22 mouse cellular contexts compared by ENCODE assay signal in the genomic region with DNA sequence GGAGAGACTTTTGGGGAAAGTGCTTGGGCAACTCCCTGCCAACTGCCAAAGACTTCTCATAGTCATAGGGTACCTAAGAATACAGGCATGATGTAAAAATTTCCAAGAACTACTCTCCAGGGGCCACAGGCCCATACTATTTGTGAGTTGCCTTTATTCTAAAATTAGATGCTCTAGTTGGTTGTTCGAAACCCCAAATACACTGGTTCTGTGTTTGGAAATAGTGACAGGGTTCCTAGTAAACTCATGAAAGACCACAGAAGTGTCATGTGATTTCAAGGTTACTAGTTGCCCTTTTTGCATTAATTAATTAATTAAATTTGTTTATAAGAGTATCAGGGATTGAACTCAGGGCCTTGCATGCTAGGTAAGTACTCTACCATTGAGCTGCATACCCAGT.
A peak's percentile ranks its signal among the peaks of the same experiment; 100 is the strongest.
DNase-seq lines count a peak whose midpoint lies in the region; ATAC-seq and TF ChIP-seq lines count a peak whose summit lies in the region.
"Had no signal": no experiment of that assay in that cellular context is flagged by ENCODE, and none has a peak within 500 bp of the region (broad histone marks: within the 10 kb centered on the region; RNA-seq: fewer than 3 reads in every experiment).

No protein-coding gene starts in this region.

- H3K79me2 ChIP-seq in CH12.LX (replicated peaks; ENCODE audit: control insufficient read depth, extremely low read depth, insufficient read depth, poor library complexity, severe bottlenecking): no peaks in the 10 kb centered on the region

- no peaks in the 10 kb centered on the region for H3K9me3 ChIP-seq in CH12.LX (replicated peaks; ENCODE audit: low read length)
- H3K9me3 ChIP-seq in heart, embryonic 11.5 days (replicated peaks; ENCODE audit: control insufficient read depth, low read length): no peaks in the 10 kb centered on the region
- H3K9me3 ChIP-seq in forebrain, embryonic 10.5 days: no peaks in the 10 kb centered on the region
- H3K9me3 ChIP-seq: G1E had no signal

- H3K27ac ChIP-seq in CH12.LX (ENCODE audit: insufficient read depth, low read depth): peak overlapping the region; percentile 84; the same call in 1 of the 2 replicates
- H3K27ac ChIP-seq in heart, embryonic 11.5 days (ENCODE audit: low read depth, low read length): no peak overlapping the region
- H3K27ac ChIP-seq in forebrain, embryonic 10.5 days: no peak overlapping the region

- no peaks in the 10 kb centered on the region for H3K27me3 ChIP-seq in CH12.LX (replicated peaks)
- H3K27me3 ChIP-seq in splenic B cell, adult 2 months (ENCODE audit: control insufficient read depth, insufficient read depth, low read length, poor library complexity, severe bottlenecking): no peaks in the 10 kb centered on the region
- no peaks in the 10 kb centered on the region for H3K27me3 ChIP-seq in heart, embryonic 11.5 days (ENCODE audit: control insufficient read depth, insufficient read depth, low read length)
- H3K27me3 ChIP-seq in forebrain, embryonic 10.5 days (ENCODE audit: poor library complexity, severe bottlenecking): no peaks in the 10 kb centered on the region
- H3K27me3 ChIP-seq: Patski had no signal

- peak overlapping the region; percentile 42; the same call in 1 of the 2 replicates for H3K4me2 ChIP-seq in CH12.LX (ENCODE audit: insufficient read depth, low read depth, poor library complexity, severe bottlenecking)
- no peak overlapping the region for H3K4me2 ChIP-seq in heart, embryonic 11.5 days

- dilution Hi-C loops in CH12.LX (cut with MboI; ENCODE audit: extremely low pct_ligation_motif_present, extremely low pct_unique_long_range_greater_than_20kb, low sequenced_read_pairs): no loop called here

- ATAC-seq in heart, embryonic 11.5 days (replicated peaks; ENCODE audit: insufficient number of reproducible peaks, low FRiP score, low TSS enrichment): no peak
- ATAC-seq: activated CD4-positive, CD25-positive, alpha-beta regulatory T cell, adult 4 months; CD4-positive, CD25-positive, alpha-beta regulatory T cell, adult 4 months; Patski had no signal

- no peak for TF ChIP-seq POLR2A in CH12.LX (IDR thresholded peaks at IDR 0.05; ENCODE audit: low read depth, low read length)

- H3K4me3 ChIP-seq in CH12.LX (replicated peaks in 1 of 3; ENCODE audit: low read depth in 2 of 3, low read length in 2 of 3, poor library complexity in 1 of 3): no peak overlapping the region
- no peak overlapping the region for H3K4me3 ChIP-seq in heart, embryonic 11.5 days (ENCODE audit: low read depth, low read length)
- H3K4me3 ChIP-seq in forebrain, embryonic 10.5 days: no peak overlapping the region

- peak; percentile 97 for TF ChIP-seq EP300 in CH12.LX (IDR thresholded peaks at IDR 0.05; ENCODE audit: low read length)

- DNase-seq in 416B (ENCODE audit: low read depth) (peak; percentile 24), CH12.LX (ENCODE audit: extremely low read depth) (peak; percentile 86)
- DNase-seq in splenic B cell, adult 2 months (ENCODE audit: low read depth, low spot score): peak; percentile 12
- no peak for DNase-seq in forebrain, embryonic 10.5 days (ENCODE audit: extremely low spot score, low spot score)
- no peak for DNase-seq in adrenal gland, postnatal 10 days
- DNase-seq: adrenal gland, adult 2 months; adrenal gland, adult 8-10 months; adrenal gland, postnatal 14 days; adrenal gland, postnatal 25 days; adrenal gland, postnatal 36 days; B cell, adult 2 months; cerebellum, adult 11 months; cerebellum, adult 11-12 months; cerebellum, adult 18-20 months; cerebellum, adult 2 months; cerebellum, adult 8-10 months; cerebellum, adult 9-10 months had no signal

- H3K36me3 ChIP-seq in CH12.LX (replicated peaks in 1 of 2; ENCODE audit: control insufficient read depth in 1 of 2, insufficient read depth in 1 of 2, low read length in 1 of 2): no peaks in the 10 kb centered on the region
- no peaks in the 10 kb centered on the region for H3K36me3 ChIP-seq in splenic B cell, adult 2 months (ENCODE audit: control insufficient read depth, insufficient read depth, low read length, poor library complexity, severe bottlenecking)
- H3K36me3 ChIP-seq in heart, embryonic 11.5 days (ENCODE audit: control insufficient read depth, insufficient read depth, low read length): no peaks in the 10 kb centered on the region
- no peaks in the 10 kb centered on the region for H3K36me3 ChIP-seq in forebrain, embryonic 10.5 days (replicated peaks)
- H3K36me3 ChIP-seq: G1E had no signal

- TF ChIP-seq CTCF in CH12.LX (conservative IDR thresholded peaks at IDR 0.05 in 1 of 2, IDR thresholded peaks at IDR 0.05 in 1 of 2; ENCODE audit: low read depth in 2 of 2, low read length in 2 of 2): no peak

- H3K4me1 ChIP-seq in CH12.LX (ENCODE audit: control insufficient read depth in 1 of 2, insufficient read depth in 2 of 2): peaks cover 36 to 78% of the 10 kb centered on the region in 2 experiments
- H3K4me1 ChIP-seq in heart, embryonic 11.5 days (ENCODE audit: control insufficient read depth, insufficient read depth, low read length): no peaks in the 10 kb centered on the region
- H3K4me1 ChIP-seq in forebrain, embryonic 10.5 days: no peaks in the 10 kb centered on the region

- 0 out of 2 replicates have a peak overlapping the region, but pooled peaks have one; percentile 10 for H3K9ac ChIP-seq in CH12.LX (ENCODE audit: insufficient read depth, low read depth)
- H3K9ac ChIP-seq in heart, embryonic 11.5 days (ENCODE audit: low read depth, low read length): no peak overlapping the region

- in situ Hi-C loops in CH12.LX (cut with MboI; ENCODE audit: low pct_ligation_motif_present, low pct_unique_long_range_greater_than_20kb, low sequenced_read_pairs): loop anchor here (5.0 kb wide), 1 partner anchor 72 kb away; no protein-coding TSS in a partner anchor

- WGBS in heart, embryonic 11.5 days (ENCODE audit: insufficient replicate concordance): 83% methylated on average over 1 of the region's 1 CpGs
- WGBS in forebrain, embryonic 10.5 days: 93% methylated on average over 1 of the region's 1 CpGs

- peak; percentile 9 for TF ChIP-seq RAD21 in CH12.LX (IDR thresholded peaks at IDR 0.05; ENCODE audit: low read depth, low read length)

TF ChIP-seq in CH12.LX, 34 proteins besides CTCF, POLR2A, EP300 and RAD21:
- peak; percentile 93 for TF ChIP-seq IRF4 (IDR thresholded peaks at IDR 0.05; ENCODE audit: low read depth, low read length)
- TF ChIP-seq BHLHE40 (IDR thresholded peaks at IDR 0.05; ENCODE audit: low read depth, low read length): peak; percentile 92
- TF ChIP-seq RCOR1 (conservative IDR thresholded peaks at IDR 0.05; ENCODE audit: low read depth, low read length): peak; percentile 87
- peak; percentile 100 for TF ChIP-seq MEF2A (IDR thresholded peaks at IDR 0.05; ENCODE audit: borderline replicate concordance, low read depth, low read length)
- TF ChIP-seq TBP (conservative IDR thresholded peaks at IDR 0.05; ENCODE audit: low read depth, low read length): 0 out of 2 replicates have a peak, but pooled peaks have one; percentile 33
- no peak for TF ChIP-seq POLR2AphosphoS2 (IDR thresholded peaks at IDR 0.05; ENCODE audit: low read depth, low read length)
- TF ChIP-seq MAFK (IDR thresholded peaks at IDR 0.05; ENCODE audit: insufficient replicate concordance, low read length): peak; percentile 82
- peak; percentile 76; the same call in 1 of the 2 replicates for TF ChIP-seq MYC (IDR thresholded peaks at IDR 0.05; ENCODE audit: low read depth, low read length)
- TF ChIP-seq CHD2 (IDR thresholded peaks at IDR 0.05; ENCODE audit: low read length): peak; percentile 80
- TF ChIP-seq SIN3A (IDR thresholded peaks at IDR 0.05; ENCODE audit: low read length): peak; percentile 83
- no peak for TF ChIP-seq ZMIZ1 (IDR thresholded peaks at IDR 0.05; ENCODE audit: low read depth, low read length)
- TF ChIP-seq USF2 (conservative IDR thresholded peaks at IDR 0.05; ENCODE audit: low read depth, low read length): peak; percentile 47; the same call in 1 of the 2 replicates
- TF ChIP-seq CHD1 (IDR thresholded peaks at IDR 0.05; ENCODE audit: low read depth, low read length): 0 out of 2 replicates have a peak, but pooled peaks have one; percentile 32
- peak; percentile 33; the same call in 1 of the 2 replicates for TF ChIP-seq MAZ (IDR thresholded peaks at IDR 0.05; ENCODE audit: low read depth, low read length)
- TF ChIP-seq ETS1 (conservative IDR thresholded peaks at IDR 0.05; ENCODE audit: low read depth, low read length): peak; percentile 98
- 0 out of 2 replicates have a peak, but pooled peaks have one; percentile 41 for TF ChIP-seq KAT2A (IDR thresholded peaks at IDR 0.05; ENCODE audit: insufficient replicate concordance, low read length)
- 0 out of 2 replicates have a peak, but pooled peaks have one; percentile 5 for TF ChIP-seq ELF1 (IDR thresholded peaks at IDR 0.05; ENCODE audit: low read depth, low read length)
- TF ChIP-seq ZC3H11A (IDR thresholded peaks at IDR 0.05; ENCODE audit: low read depth, low read length): no peak
- peak; percentile 98 for TF ChIP-seq JUND (conservative IDR thresholded peaks at IDR 0.05; ENCODE audit: low read depth, low read length)
- TF ChIP-seq MXI1 (IDR thresholded peaks at IDR 0.05; ENCODE audit: low read depth, low read length): no peak
- peak; percentile 63 for TF ChIP-seq USF1 (IDR thresholded peaks at IDR 0.05; ENCODE audit: low read depth, low read length)
- TF ChIP-seq E2F4 (IDR thresholded peaks at IDR 0.05; ENCODE audit: insufficient replicate concordance, low read depth, low read length): 0 out of 2 replicates have a peak, but pooled peaks have one; percentile 32
- TF ChIP-seq TCF12 (IDR thresholded peaks at IDR 0.05; ENCODE audit: low read depth, low read length): peak; percentile 93
- no peak for TF ChIP-seq NRF1 (IDR thresholded peaks at IDR 0.05; ENCODE audit: low read depth, low read length)
- TF ChIP-seq JUN (IDR thresholded peaks at IDR 0.05; ENCODE audit: insufficient read depth, low read depth, low read length): peak; percentile 99
- TF ChIP-seq NELFE (IDR thresholded peaks at IDR 0.05; ENCODE audit: low read depth, low read length): no peak
- peak; percentile 50; the same call in 1 of the 2 replicates for TF ChIP-seq MAX (IDR thresholded peaks at IDR 0.05; ENCODE audit: low read length)
- no peak for TF ChIP-seq SMC3 (IDR thresholded peaks at IDR 0.05; ENCODE audit: low read depth, low read length)
TF ChIP-seq in CH12.LX: peak in this region for 21.

Comparison
In these comparisons a context has a peak if more than half of its experiments do, and no peak if none do; other contexts are left out.
1. DNase-seq: peak in 416B (single experiment), CH12.LX (single experiment) and splenic B cell, adult 2 months (single experiment); none in forebrain, embryonic 10.5 days (single experiment) and adrenal gland, postnatal 10 days (single experiment).